Comparison of ENCODE assay signal across 23 mouse cellular contexts in genomic region chr9:105976871-105977270, GRCm38 (mm10). TPM values are rescaled to one million over a fixed set of nuclear protein-coding genes. Genes with fewer than 3 reads are reported as not detected.
DNase-seq lines count a peak whose midpoint lies in the region; ATAC-seq and TF ChIP-seq lines count a peak whose summit lies in the region.
"Had no signal": no experiment of that assay in that cellular context is flagged by ENCODE, and none has a peak within 500 bp of the region (broad histone marks: within the 10 kb centered on the region; RNA-seq: fewer than 3 reads in every experiment).

No protein-coding gene starts in this region.

- in situ Hi-C loops in ES-E14 (cut with MboI; ENCODE audit: low sequenced_read_pairs in 2 of 2, unreplicated experiment in 2 of 2): no loop called here

- H3K4me3 ChIP-seq in lung, embryonic 14.5 days (ENCODE audit: low read depth, low read length): no peak overlapping the region
- H3K4me3 ChIP-seq in lung, adult 2 months (replicated peaks; ENCODE audit: extremely low read depth, low read depth, low read length): no peak overlapping the region
- no peak overlapping the region for H3K4me3 ChIP-seq in ES-E14 (ENCODE audit: insufficient read depth in 1 of 2, low read depth in 1 of 2, low read length in 2 of 2, poor library complexity in 1 of 2, severe bottlenecking in 1 of 2)
- no peak overlapping the region for H3K4me3 ChIP-seq in intestine, postnatal 0 days (ENCODE audit: low read depth, low read length)
- no peak overlapping the region for H3K4me3 ChIP-seq in forebrain, embryonic 14.5 days (ENCODE audit: low read depth, low read length)
- H3K4me3 ChIP-seq in kidney, embryonic 15.5 days (replicated peaks): no peak overlapping the region
- H3K4me3 ChIP-seq: forebrain, embryonic 13.5 days; hindbrain, embryonic 15.5 days; midbrain, embryonic 12.5 days had no signal

- peak overlapping the region; percentile 16; the same call in 1 of the 2 replicates for H3K4me2 ChIP-seq in lung, embryonic 14.5 days
- H3K4me2 ChIP-seq in intestine, postnatal 0 days (replicated peaks; ENCODE audit: low read depth): 0 out of 2 replicates have a peak overlapping the region, but pooled peaks have one; percentile 4
- H3K4me2 ChIP-seq in forebrain, embryonic 14.5 days (ENCODE audit: low read length): no peak overlapping the region
- no peak overlapping the region; the same call in 1 of the 2 replicates for H3K4me2 ChIP-seq in kidney, embryonic 15.5 days
- H3K4me2 ChIP-seq: forebrain, embryonic 13.5 days; heart, embryonic 11.5 days; hindbrain, embryonic 15.5 days; midbrain, embryonic 12.5 days had no signal

- ATAC-seq in lung, embryonic 14.5 days (ENCODE audit: insufficient read depth): no peak
- no peak for ATAC-seq in intestine, postnatal 0 days
- no peak for ATAC-seq in forebrain, embryonic 14.5 days
- no peak for ATAC-seq in kidney, embryonic 15.5 days (replicated peaks; ENCODE audit: low FRiP score)
- ATAC-seq: forebrain, embryonic 13.5 days had no signal

- H3K27ac ChIP-seq in lung, embryonic 14.5 days (ENCODE audit: low read depth): no peak overlapping the region
- H3K27ac ChIP-seq in ES-E14 (ENCODE audit: insufficient read depth, low read depth, low read length, poor library complexity, severe bottlenecking): no peak overlapping the region
- H3K27ac ChIP-seq in intestine, postnatal 0 days (ENCODE audit: low read depth, low read length): no peak overlapping the region
- H3K27ac ChIP-seq in forebrain, embryonic 14.5 days (ENCODE audit: low read depth, low read length): no peak overlapping the region
- H3K27ac ChIP-seq in kidney, embryonic 15.5 days: no peak overlapping the region
- H3K27ac ChIP-seq: forebrain, embryonic 13.5 days; hindbrain, embryonic 15.5 days; kidney, postnatal 0 days; midbrain, embryonic 12.5 days had no signal

- H3K9ac ChIP-seq in lung, embryonic 14.5 days: no peak overlapping the region
- no peak overlapping the region for H3K9ac ChIP-seq in ES-E14 (ENCODE audit: insufficient read depth, low read depth, low read length, poor library complexity, severe bottlenecking)
- H3K9ac ChIP-seq in intestine, postnatal 0 days (ENCODE audit: low read depth, low read length): no peak overlapping the region
- H3K9ac ChIP-seq in forebrain, embryonic 14.5 days (ENCODE audit: low read length): no peak overlapping the region
- no peak overlapping the region for H3K9ac ChIP-seq in kidney, embryonic 15.5 days
- H3K9ac ChIP-seq: forebrain, embryonic 13.5 days; hindbrain, embryonic 15.5 days; midbrain, embryonic 12.5 days had no signal

- no peak for TF ChIP-seq POLR2A in lung, adult 2 months (IDR thresholded peaks at IDR 0.05; ENCODE audit: borderline replicate concordance, extremely low read depth, low read depth, low read length)

- H3K36me3 ChIP-seq in lung, embryonic 14.5 days (ENCODE audit: insufficient read depth): no peaks in the 10 kb centered on the region
- no peaks in the 10 kb centered on the region for H3K36me3 ChIP-seq in ES-E14 (ENCODE audit: control insufficient read depth, insufficient read depth, low read length, poor library complexity, severe bottlenecking)
- H3K36me3 ChIP-seq in intestine, postnatal 0 days (ENCODE audit: control insufficient read depth, insufficient read depth): no peaks in the 10 kb centered on the region
- H3K36me3 ChIP-seq in forebrain, embryonic 14.5 days (ENCODE audit: control insufficient read depth, insufficient read depth, low read length): no peaks in the 10 kb centered on the region
- H3K36me3 ChIP-seq in kidney, embryonic 15.5 days: no peaks in the 10 kb centered on the region
- H3K36me3 ChIP-seq: hindbrain, embryonic 15.5 days; midbrain, embryonic 12.5 days had no signal

- H3K4me1 ChIP-seq in lung, embryonic 14.5 days (ENCODE audit: insufficient read depth): no peaks in the 10 kb centered on the region
- H3K4me1 ChIP-seq in lung, adult 2 months (ENCODE audit: control insufficient read depth, insufficient read depth, low read length): no peaks in the 10 kb centered on the region
- H3K4me1 ChIP-seq in ES-E14 (ENCODE audit: control insufficient read depth in 2 of 2, insufficient read depth in 2 of 2, low read length in 2 of 2, poor library complexity in 1 of 2): peaks cover 3 to 6% of the 10 kb centered on the region in 2 experiments; a peak in 3 of 4 replicates
- no peaks in the 10 kb centered on the region for H3K4me1 ChIP-seq in intestine, postnatal 0 days (replicated peaks; ENCODE audit: control insufficient read depth, insufficient read depth, low read length)
- no peaks in the 10 kb centered on the region for H3K4me1 ChIP-seq in forebrain, embryonic 14.5 days (ENCODE audit: control insufficient read depth, insufficient read depth, low read length)
- H3K4me1 ChIP-seq in kidney, embryonic 15.5 days: no peaks in the 10 kb centered on the region
- H3K4me1 ChIP-seq: forebrain, embryonic 13.5 days; hindbrain, embryonic 15.5 days; midbrain, embryonic 12.5 days had no signal

- DNase-seq in lung, embryonic 14.5 days: no peak
- no peak for DNase-seq in lung, adult 2 months
- peak; percentile 28 for DNase-seq in ES-CJ7 (ENCODE audit: low read depth, low spot score)
- DNase-seq in ES-E14 (ENCODE audit: low read depth, low spot score): peak; percentile 16
- no peak for DNase-seq in forebrain, embryonic 14.5 days (ENCODE audit: low spot score)
- DNase-seq: adrenal gland, postnatal 25 days; cerebellum, adult 9-10 months; kidney, adult 11 months; layer of hippocampus, adult 9-11 months; retina, postnatal 1 day; right cerebral cortex, postnatal 4 days; thymus, adult 2 months; thymus, postnatal 4 days had no signal

- H3K27me3 ChIP-seq in lung, embryonic 14.5 days (ENCODE audit: insufficient read depth, low read length): no peaks in the 10 kb centered on the region
- no peaks in the 10 kb centered on the region for H3K27me3 ChIP-seq in intestine, postnatal 0 days (replicated peaks; ENCODE audit: control insufficient read depth, insufficient read depth, low read length)
- H3K27me3 ChIP-seq in forebrain, embryonic 14.5 days (replicated peaks; ENCODE audit: control insufficient read depth, insufficient read depth, low read length): no peaks in the 10 kb centered on the region
- 0 out of 2 replicates have a peak, but pooled peaks cover 6% of the 10 kb centered on the region for H3K27me3 ChIP-seq in kidney, embryonic 15.5 days
- H3K27me3 ChIP-seq: forebrain, embryonic 13.5 days; hindbrain, embryonic 15.5 days had no signal

- TF ChIP-seq CTCF in lung, embryonic 14.5 days (IDR thresholded peaks at IDR 0.05; ENCODE audit: low read depth): no peak
- TF ChIP-seq CTCF in lung, adult 2 months (IDR thresholded peaks at IDR 0.05; ENCODE audit: insufficient read depth, low read length): no peak
- no peak for TF ChIP-seq CTCF in intestine, postnatal 0 days (IDR thresholded peaks at IDR 0.05; ENCODE audit: low read depth)

- H3K9me3 ChIP-seq in lung, embryonic 14.5 days (ENCODE audit: low read depth, low read length): no peaks in the 10 kb centered on the region
- H3K9me3 ChIP-seq in ES-E14 (ENCODE audit: control insufficient read depth, insufficient read depth, low read depth, low read length): no peaks in the 10 kb centered on the region
- no peaks in the 10 kb centered on the region for H3K9me3 ChIP-seq in intestine, postnatal 0 days (ENCODE audit: control insufficient read depth)
- no peaks in the 10 kb centered on the region; the same call in 1 of the 2 replicates for H3K9me3 ChIP-seq in forebrain, embryonic 14.5 days (replicated peaks; ENCODE audit: control insufficient read depth, low read length)
- no peaks in the 10 kb centered on the region for H3K9me3 ChIP-seq in kidney, embryonic 15.5 days (replicated peaks)
- H3K9me3 ChIP-seq: forebrain, embryonic 13.5 days; hindbrain, embryonic 15.5 days; midbrain, embryonic 12.5 days had no signal

- WGBS in lung, embryonic 14.5 days: 24% methylated on average over 13 of the region's 13 CpGs
- 25% methylated on average over 13 of the region's 13 CpGs for WGBS in lung, adult 2 months
- 16% methylated on average over 13 of the region's 13 CpGs for WGBS in intestine, postnatal 0 days
- 34% methylated on average over 13 of the region's 13 CpGs for WGBS in forebrain, embryonic 14.5 days
- WGBS in kidney, embryonic 15.5 days: 11% methylated on average over 13 of the region's 13 CpGs

TF ChIP-seq in ES-E14, 5 proteins besides CTCF, POLR2A, EP300 and RAD21:
- TF ChIP-seq MAFK (IDR thresholded peaks at IDR 0.05; ENCODE audit: insufficient read depth, low read depth, low read length) (no peak), HCFC1 (IDR thresholded peaks at IDR 0.05; ENCODE audit: borderline replicate concordance, insufficient read depth, low read length) (no peak), CHD2 (IDR thresholded peaks at IDR 0.05; ENCODE audit: low read depth, low read length) (no peak), ZC3H11A (IDR thresholded peaks at IDR 0.05; ENCODE audit: borderline replicate concordance, low read depth, low read length) (no peak), ZNF384 (IDR thresholded peaks at IDR 0.05; ENCODE audit: low read depth, low read length) (no peak)

RNA-seq across cellular contexts. Expression of gene Col6a5, which starts 16.4 kb away (rescaled TPM):
- 0.04 and 0.24 TPM in 2 replicates for polyA plus RNA-seq in lung, embryonic 14.5 days (2014; fragmentation: Nextera tagmentation; extraction: Ambion mirVana)
- polyA plus RNA-seq in lung, adult 2 months (2012; rRNA removed): 0.41 and 1.0 TPM in 2 replicates
- total RNA-seq in ES-E14 (2012; rRNA removed): 2.6 and 4.2 TPM in 2 replicates
- 3.6 and 4.0 TPM in 2 replicates for polyA plus RNA-seq in intestine, postnatal 0 days (2015; fragmentation: Nextera tagmentation; extraction: Ambion mirVana)
- polyA plus RNA-seq in forebrain, embryonic 14.5 days (2014; fragmentation: Nextera tagmentation; extraction: Ambion mirVana): 0.10 and 0.15 TPM in 2 replicates
- polyA plus RNA-seq in kidney, embryonic 15.5 days (2015; fragmentation: Nextera tagmentation; extraction: Ambion mirVana): 0.37 and 0.42 TPM in 2 replicates
- total RNA-seq: hematopoietic stem cell, adult 5-6 weeks; monocyte, adult 5-6 weeks had no signal
- polyA plus RNA-seq: C2C12; heart, embryonic 11.5 days had no signal

Comparison
In these comparisons a context has a peak if more than half of its experiments do, and no peak if none do; other contexts are left out.
1. DNase-seq: peak in ES-CJ7 (single experiment) and ES-E14 (single experiment); none in lung, embryonic 14.5 days (single experiment), lung, adult 2 months (single experiment) and forebrain, embryonic 14.5 days (single experiment).
2. H3K4me2 ChIP-seq: peak in lung, embryonic 14.5 days (single experiment) and intestine, postnatal 0 days (single experiment); none in forebrain, embryonic 14.5 days (single experiment) and kidney, embryonic 15.5 days (single experiment).